Mouse (Mus musculus): ENCODE results near the gene 4921530L21Rik. TPM values are rescaled to one million over a fixed set of nuclear protein-coding genes. Genes with fewer than 3 reads are reported as not detected.

Gene 4921530L21Rik
- polyA plus RNA-seq, 1 experiment from 2014 or later, result not detected

GRCm38 (mm10) chr14:95913293-95913692, 32.2 kb downstream of the 4921530L21Rik start:
- Histone ChIP-seq H3K36me3 (ENCODE audit: control insufficient read depth, insufficient read depth, low read length) (no peaks in the 10 kb centered on the region), H3K9ac (replicated peaks; ENCODE audit: low read depth, low read length) (no peak overlapping the region), H3K9me3 (ENCODE audit: control insufficient read depth, low read length) (no peaks in the 10 kb centered on the region), H3K4me2 (ENCODE audit: low read depth, low read length) (no peak overlapping the region), H3K4me3 (ENCODE audit: low read depth, low read length) (no peak overlapping the region), H3K4me1 (ENCODE audit: control insufficient read depth, insufficient read depth, low read length) (no peaks in the 10 kb centered on the region), H3K27ac (ENCODE audit: low read depth, low read length) (no peak overlapping the region), H3K27me3 (ENCODE audit: control insufficient read depth, insufficient read depth, low read length) (no peaks in the 10 kb centered on the region)
- 77% methylated on average over 2 of the region's 2 CpGs for WGBS
- ATAC-seq (ENCODE audit: low read depth), result peak; percentile 44; the same call in 1 of the 2 replicates

GRCm38 (mm10) chr14:95926742-95927141, 45.7 kb downstream of the 4921530L21Rik start:
- no peaks in the 10 kb centered on the region for H3K27me3 ChIP-seq (ENCODE audit: control insufficient read depth, insufficient read depth, low read length)
- no peaks in the 10 kb centered on the region for H3K9me3 ChIP-seq (ENCODE audit: control insufficient read depth, low read length)
- H3K4me3 ChIP-seq (ENCODE audit: low read depth, low read length), result no peak overlapping the region
- no peak overlapping the region for H3K9ac ChIP-seq (replicated peaks; ENCODE audit: low read depth, low read length)
- H3K36me3 ChIP-seq (ENCODE audit: control insufficient read depth, insufficient read depth, low read length), result no peaks in the 10 kb centered on the region
- no peak overlapping the region for H3K27ac ChIP-seq (ENCODE audit: low read depth, low read length)
- ATAC-seq (ENCODE audit: low read depth), result no peak
- no peaks in the 10 kb centered on the region for H3K4me1 ChIP-seq (ENCODE audit: control insufficient read depth, insufficient read depth, low read length)
- no peak overlapping the region for H3K4me2 ChIP-seq (ENCODE audit: low read depth, low read length)
- WGBS, result 85% methylated on average over 1 of the region's 1 CpGs

- Histone ChIP-seq H3K9me3 (ENCODE audit: control insufficient read depth, low read length) (no peaks in the 10 kb centered on the region), H3K4me2 (ENCODE audit: low read depth, low read length) (no peak overlapping the region), H3K4me1 (ENCODE audit: control insufficient read depth, insufficient read depth, low read length) (no peaks in the 10 kb centered on the region), H3K27ac (ENCODE audit: low read depth, low read length) (no peak overlapping the region), H3K9ac (replicated peaks; ENCODE audit: low read depth, low read length) (no peak overlapping the region), H3K4me3 (ENCODE audit: low read depth, low read length) (no peak overlapping the region), H3K36me3 (ENCODE audit: control insufficient read depth, insufficient read depth, low read length) (no peaks in the 10 kb centered on the region), H3K27me3 (ENCODE audit: control insufficient read depth, insufficient read depth, low read length) (no peaks in the 10 kb centered on the region)
- WGBS, result 87% methylated on average over 3 of the region's 3 CpGs
- no peak for ATAC-seq (ENCODE audit: low read depth)
Observed at GRCm38 (mm10) chr14:95927810-95928785, 47.0 kb downstream of the 4921530L21Rik start.
